Mouse (Mus musculus) kidney, embryonic 15.5 days (tissue): ENCODE measurements around the gene Chac1. TPM values are rescaled to one million over a fixed set of nuclear protein-coding genes. Genes with fewer than 3 reads are reported as not detected.
A peak's percentile ranks its signal among the peaks of the same experiment; 100 is the strongest.

Experiments
- ATAC-seq: fragments of 200-750 bp; cut with Nextera tagmentation; replicated peaks from 2 replicates; pipeline ENCODE4 v1.8.0; 2017; ENCODE audit warnings: moderate TSS enrichment; ENCODE audit not compliant: low FRiP score
- H3K27ac ChIP-seq: fragments of 300-500 bp; sonication (generic); 2 replicates; pipeline ENCODE4 v1.5.1; 2015; ENCODE audit warnings: mild to moderate bottlenecking, inconsistent platforms
- H3K27me3 ChIP-seq: fragments of 300-500 bp; sonication (generic); 2 replicates; pipeline ENCODE4 v1.6.1; 2015; ENCODE audit warnings: inconsistent platforms
- H3K36me3 ChIP-seq: fragments of 300-500 bp; sonication (generic); 2 replicates; pipeline ENCODE4 v1.6.1; 2015; ENCODE audit warnings: inconsistent platforms
- H3K4me1 ChIP-seq: fragments of 300-500 bp; sonication (generic); 2 replicates; pipeline ENCODE4 v1.6.1; 2015; ENCODE audit warnings: inconsistent platforms
- H3K4me2 ChIP-seq: fragments of 300-500 bp; sonication (generic); 2 replicates; pipeline ENCODE4 v1.6.1; 2015; ENCODE audit warnings: moderate library complexity, mild to moderate bottlenecking, inconsistent platforms
- H3K4me3 ChIP-seq: fragments of 300-500 bp; sonication (generic); replicated peaks from 2 replicates; pipeline ENCODE4 v1.5.1; 2015; ENCODE audit warnings: mild to moderate bottlenecking, inconsistent platforms
- H3K9ac ChIP-seq: fragments of 300-500 bp; sonication (generic); 2 replicates; pipeline ENCODE4 v1.6.1; 2015; ENCODE audit warnings: mild to moderate bottlenecking, inconsistent platforms
- H3K9me3 ChIP-seq: fragments of 300-500 bp; sonication (generic); replicated peaks from 2 replicates; pipeline ENCODE4 v1.6.1; 2016; ENCODE audit warnings: inconsistent platforms
- WGBS: fragments of 180-500 bp; shearing (Covaris S2); methylation state at CpG from one replicate; pipeline ENCODE4 v1.1.7; 2015; ENCODE audit warnings: mixed read lengths; 5-methylcytosine and 5-hydroxymethylcytosine counted together
- polyA plus RNA-seq: library from polyadenylated mRNA; unstranded; fragments of >200 nt; fragmentation: Nextera tagmentation; extraction: Ambion mirVana; gene quantifications from 2 replicates; pipeline ENCODE4 v1.2.1, GENCODE M21; 2015

Gene Chac1
- polyA plus RNA-seq, 1 experiment from 2014 or later = 0.91 TPM

GRCm38 (mm10) chr2:119355089-119355488 is 4.1 kb downstream of the Chac1 start:
- H3K9me3 ChIP-seq = no peaks in the 10 kb centered on the region
- peaks cover 12% of the 10 kb centered on the region for H3K4me1 ChIP-seq
- 88% methylated on average over 3 of the region's 3 CpGs for WGBS
- H3K4me2 ChIP-seq = no peak overlapping the region
- no peaks in the 10 kb centered on the region for H3K36me3 ChIP-seq
- H3K27ac ChIP-seq = no peak overlapping the region
- no peak overlapping the region for H3K9ac ChIP-seq
- no peak for ATAC-seq
- H3K4me3 ChIP-seq = no peak overlapping the region
- H3K27me3 ChIP-seq = peaks cover 15% of the 10 kb centered on the region

- Histone ChIP-seq H3K9me3 (no peaks in the 10 kb centered on the region), H3K4me2 (no peak overlapping the region), H3K36me3 (no peaks in the 10 kb centered on the region), H3K4me3 (no peak overlapping the region), H3K4me1 (peaks cover 8% of the 10 kb centered on the region), H3K9ac (no peak overlapping the region), H3K27me3 (peaks cover 12% of the 10 kb centered on the region), H3K27ac (no peak overlapping the region)
- 21% methylated on average over 7 of the region's 7 CpGs for WGBS
- ATAC-seq = no peak
Observed at GRCm38 (mm10) chr2:119355651-119356050, 4.6 kb downstream of the Chac1 start.

GRCm38 (mm10) chr2:119356310-119356709 is 5.3 kb downstream of the Chac1 start:
- Histone ChIP-seq H3K27me3 (peaks cover 5% of the 10 kb centered on the region), H3K4me2 (no peak overlapping the region), H3K9ac (no peak overlapping the region), H3K4me3 (no peak overlapping the region), H3K4me1 (peaks cover 2% of the 10 kb centered on the region; the same call in 1 of the 2 replicates), H3K27ac (no peak overlapping the region), H3K36me3 (no peaks in the 10 kb centered on the region), H3K9me3 (0 out of 2 replicates have a peak, but pooled peaks cover under 1% of the 10 kb centered on the region)
- no peak for ATAC-seq

GRCm38 (mm10) chr2:119356805-119357204 is 5.8 kb downstream of the Chac1 start:
- WGBS = 94% methylated on average over 5 of the region's 5 CpGs
- peaks cover 5% of the 10 kb centered on the region; the same call in 1 of the 2 replicates for H3K36me3 ChIP-seq
- ATAC-seq = no peak

GRCm38 (mm10) chr2:119358249-119358648 is 7.2 kb downstream of the Chac1 start:
- ATAC-seq = no peak
- Histone ChIP-seq H3K9ac (no peak overlapping the region), H3K27me3 (no peaks in the 10 kb centered on the region), H3K27ac (no peak overlapping the region), H3K9me3 (0 out of 2 replicates have a peak, but pooled peaks cover 7% of the 10 kb centered on the region), H3K4me2 (no peak overlapping the region), H3K4me1 (no peaks in the 10 kb centered on the region), H3K36me3 (peaks cover 5% of the 10 kb centered on the region; the same call in 1 of the 2 replicates), H3K4me3 (no peak overlapping the region)
- 85% methylated on average over 6 of the region's 6 CpGs for WGBS

More at GRCm38 (mm10) chr2:119356805-119357204, 5.8 kb downstream of the Chac1 start:
- Histone ChIP-seq H3K4me2 (no peak overlapping the region), H3K9me3 (0 out of 2 replicates have a peak, but pooled peaks cover 6% of the 10 kb centered on the region), H3K27ac (no peak overlapping the region), H3K9ac (no peak overlapping the region), H3K4me3 (no peak overlapping the region), H3K27me3 (peaks cover under 1% of the 10 kb centered on the region; the same call in 1 of the 2 replicates), H3K4me1 (no peaks in the 10 kb centered on the region)

GRCm38 (mm10) chr2:119359721-119360291 is 8.8 kb downstream of the Chac1 start:
- H3K27me3 ChIP-seq = no peaks in the 10 kb centered on the region
- H3K4me1 ChIP-seq = no peaks in the 10 kb centered on the region
- peaks cover 5% of the 10 kb centered on the region; the same call in 1 of the 2 replicates for H3K36me3 ChIP-seq
- whole genome bisulfite sequencing = 78% methylated on average over 2 of the region's 2 CpGs
- H3K27ac ChIP-seq = no peak overlapping the region
- 0 out of 2 replicates have a peak, but pooled peaks cover 7% of the 10 kb centered on the region for H3K9me3 ChIP-seq
- no peak for ATAC-seq
- H3K4me2 ChIP-seq = no peak overlapping the region
- no peak overlapping the region for H3K9ac ChIP-seq
- no peak overlapping the region for H3K4me3 ChIP-seq

GRCm38 (mm10) chr2:119364969-119365368 is 13.9 kb downstream of the Chac1 start:
- no peak overlapping the region for H3K4me3 ChIP-seq
- no peaks in the 10 kb centered on the region for H3K27me3 ChIP-seq
- no peak overlapping the region for H3K27ac ChIP-seq
- 88% methylated on average over 3 of the region's 3 CpGs for WGBS
- no peak for ATAC-seq
- peaks cover 17% of the 10 kb centered on the region for H3K36me3 ChIP-seq
- H3K4me1 ChIP-seq = no peaks in the 10 kb centered on the region
- no peak overlapping the region for H3K4me2 ChIP-seq
- 0 out of 2 replicates have a peak, but pooled peaks cover 7% of the 10 kb centered on the region for H3K9me3 ChIP-seq
- H3K9ac ChIP-seq = no peak overlapping the region

GRCm38 (mm10) chr2:119367346-119367745 is 16.3 kb downstream of the Chac1 start:
- no peak for ATAC-seq

GRCm38 (mm10) chr2:119370116-119370515 is 19.1 kb downstream of the Chac1 start:
- no peak for ATAC-seq
- no peaks in the 10 kb centered on the region for H3K27me3 ChIP-seq
- H3K4me3 ChIP-seq = no peak overlapping the region
- no peak overlapping the region for H3K27ac ChIP-seq
- no peaks in the 10 kb centered on the region for H3K4me1 ChIP-seq
- H3K4me2 ChIP-seq = no peak overlapping the region
- H3K36me3 ChIP-seq = peaks cover 64% of the 10 kb centered on the region
- no peaks in the 10 kb centered on the region for H3K9me3 ChIP-seq
- WGBS = 95% methylated on average over 10 of the region's 10 CpGs
- no peak overlapping the region for H3K9ac ChIP-seq

More at GRCm38 (mm10) chr2:119367346-119367745, 16.3 kb downstream of the Chac1 start:
- Histone ChIP-seq H3K27ac (no peak overlapping the region), H3K9me3 (no peaks in the 10 kb centered on the region), H3K36me3 (peaks cover 36% of the 10 kb centered on the region), H3K4me1 (no peaks in the 10 kb centered on the region), H3K4me3 (no peak overlapping the region), H3K4me2 (no peak overlapping the region), H3K9ac (no peak overlapping the region), H3K27me3 (no peaks in the 10 kb centered on the region)
- 75% methylated on average over 3 of the region's 3 CpGs for WGBS

- Histone ChIP-seq H3K27ac (peak overlapping the region; percentile 38; the same call in 1 of the 2 replicates), H3K4me1 (no peaks in the 10 kb centered on the region)
- 77% methylated on average over 9 of the region's 9 CpGs for WGBS
Observed at GRCm38 (mm10) chr2:119377286-119377685, 26.3 kb downstream of the Chac1 start.

GRCm38 (mm10) chr2:119377826-119378225 is 26.8 kb downstream of the Chac1 start:
- no peak overlapping the region for H3K4me3 ChIP-seq
- H3K9ac ChIP-seq = no peak overlapping the region
- H3K27ac ChIP-seq = 0 out of 2 replicates have a peak overlapping the region, but pooled peaks have one; percentile 10
- ATAC-seq = no peak
- H3K4me1 ChIP-seq = no peaks in the 10 kb centered on the region
- H3K27me3 ChIP-seq = no peaks in the 10 kb centered on the region
- WGBS = 79% methylated on average over 3 of the region's 3 CpGs
- H3K9me3 ChIP-seq = no peaks in the 10 kb centered on the region
- H3K4me2 ChIP-seq = no peak overlapping the region
- peaks cover 97% of the 10 kb centered on the region for H3K36me3 ChIP-seq

More at GRCm38 (mm10) chr2:119377286-119377685, 26.3 kb downstream of the Chac1 start:
- no peak overlapping the region for H3K4me2 ChIP-seq
- no peak overlapping the region for H3K4me3 ChIP-seq
- peaks cover 97% of the 10 kb centered on the region for H3K36me3 ChIP-seq
- no peak for ATAC-seq
- no peak overlapping the region for H3K9ac ChIP-seq
- no peaks in the 10 kb centered on the region for H3K9me3 ChIP-seq
- H3K27me3 ChIP-seq = no peaks in the 10 kb centered on the region

GRCm38 (mm10) chr2:119379455-119379854 is 28.4 kb downstream of the Chac1 start:
- H3K9me3 ChIP-seq = no peaks in the 10 kb centered on the region
- no peaks in the 10 kb centered on the region for H3K27me3 ChIP-seq
- peaks cover 90% of the 10 kb centered on the region for H3K36me3 ChIP-seq
- 93% methylated on average over 3 of the region's 3 CpGs for WGBS
- no peak overlapping the region for H3K27ac ChIP-seq
- no peaks in the 10 kb centered on the region for H3K4me1 ChIP-seq
- no peak overlapping the region for H3K9ac ChIP-seq
- no peak for ATAC-seq
- no peak overlapping the region for H3K4me3 ChIP-seq
- no peak overlapping the region for H3K4me2 ChIP-seq
